ENCODE assay signal across 9 mouse cellular contexts in genomic region chr12:75280502-75280901, GRCm38 (mm10). TPM values are rescaled to one million over a fixed set of nuclear protein-coding genes. Genes with fewer than 3 reads are reported as not detected.
A peak's percentile ranks its signal among the peaks of the same experiment; 100 is the strongest.
DNase-seq lines count a peak whose midpoint lies in the region; ATAC-seq and TF ChIP-seq lines count a peak whose summit lies in the region.
"Had no signal": no experiment of that assay in that cellular context is flagged by ENCODE, and none has a peak within 500 bp of the region (broad histone marks: within the 10 kb centered on the region; RNA-seq: fewer than 3 reads in every experiment).

No protein-coding gene starts in this region.

- H3K36me3 ChIP-seq in midbrain, embryonic 14.5 days (ENCODE audit: control insufficient read depth, insufficient read depth, low read length) = no peaks in the 10 kb centered on the region
- H3K36me3 ChIP-seq in midbrain, embryonic 11.5 days (ENCODE audit: control insufficient read depth, insufficient read depth, low read length) = no peaks in the 10 kb centered on the region

- H3K4me1 ChIP-seq in cerebellum, adult 2 months (ENCODE audit: control insufficient read depth, insufficient read depth, low read length) = no peaks in the 10 kb centered on the region
- H3K4me1 ChIP-seq in midbrain, embryonic 14.5 days (ENCODE audit: control insufficient read depth, insufficient read depth, low read length) = no peaks in the 10 kb centered on the region
- H3K4me1 ChIP-seq in midbrain, embryonic 11.5 days (ENCODE audit: control insufficient read depth, insufficient read depth, low read length) = no peaks in the 10 kb centered on the region

- no peak overlapping the region for H3K4me2 ChIP-seq in midbrain, embryonic 14.5 days (ENCODE audit: low read length)
- no peak overlapping the region for H3K4me2 ChIP-seq in midbrain, embryonic 11.5 days

- peak; percentile 58 for TF ChIP-seq CTCF in cerebellum, adult 2 months (IDR thresholded peaks at IDR 0.05; ENCODE audit: borderline replicate concordance, insufficient read depth, low read depth, low read length)

- ATAC-seq in midbrain, embryonic 14.5 days (ENCODE audit: low FRiP score, low TSS enrichment) = no peak
- ATAC-seq in midbrain, embryonic 11.5 days (ENCODE audit: low FRiP score) = no peak

- H3K4me3 ChIP-seq in cerebellum, adult 2 months (replicated peaks; ENCODE audit: insufficient read depth, low read depth, low read length) = no peak overlapping the region
- H3K4me3 ChIP-seq in midbrain, embryonic 14.5 days (replicated peaks; ENCODE audit: low read depth, low read length) = no peak overlapping the region
- H3K4me3 ChIP-seq in midbrain, embryonic 11.5 days (ENCODE audit: low read depth, low read length) = no peak overlapping the region
- H3K4me3 ChIP-seq: myocyte had no signal

- DNase-seq in cerebellum, adult 2 months = peak; percentile 6 to 11
- no peak for DNase-seq in cerebellum, adult 11 months
- peak; percentile 5 for DNase-seq in midbrain, embryonic 14.5 days
- DNase-seq in midbrain, embryonic 11.5 days (ENCODE audit: low spot score, missing footprints) = no peak
- peak; percentile 19 to 48 for DNase-seq in heart, postnatal 14 days
- DNase-seq in thymus, postnatal 25 days = peak; percentile 27
- no peak for DNase-seq in spleen, adult 12 weeks (ENCODE audit: low spot score)
- DNase-seq in urinary bladder, adult 18-20 months (ENCODE audit: low spot score in 2 of 2) = no peak

- TF ChIP-seq POLR2A in cerebellum, adult 2 months (IDR thresholded peaks at IDR 0.05; ENCODE audit: borderline replicate concordance, insufficient read depth, low read length) = no peak

- 73% methylated on average over 7 of the region's 7 CpGs for WGBS in cerebellum, adult 2 months
- 73% methylated on average over 7 of the region's 7 CpGs for WGBS in midbrain, embryonic 14.5 days
- 75% methylated on average over 7 of the region's 7 CpGs for WGBS in midbrain, embryonic 11.5 days

- H3K9ac ChIP-seq in midbrain, embryonic 14.5 days (replicated peaks; ENCODE audit: low read length) = no peak overlapping the region
- no peak overlapping the region for H3K9ac ChIP-seq in midbrain, embryonic 11.5 days (ENCODE audit: low read length)

- intact Hi-C loops in heart, postnatal 14 days (cut with DNase I) = loop anchor here (1.0 to 10.0 kb wide), 3 partner anchors 111 to 374 kb away; no protein-coding TSS in a partner anchor

- no peaks in the 10 kb centered on the region for H3K27me3 ChIP-seq in cerebellum, adult 2 months (ENCODE audit: control insufficient read depth, insufficient read depth, low read length)
- H3K27me3 ChIP-seq in midbrain, embryonic 14.5 days (ENCODE audit: control insufficient read depth, insufficient read depth, low read length) = no peaks in the 10 kb centered on the region
- no peaks in the 10 kb centered on the region for H3K27me3 ChIP-seq in midbrain, embryonic 11.5 days (ENCODE audit: control insufficient read depth, insufficient read depth, low read length)

- no peaks in the 10 kb centered on the region for H3K9me3 ChIP-seq in midbrain, embryonic 14.5 days (ENCODE audit: control insufficient read depth, low read length)
- no peaks in the 10 kb centered on the region for H3K9me3 ChIP-seq in midbrain, embryonic 11.5 days (ENCODE audit: control insufficient read depth, low read length)

- H3K27ac ChIP-seq in cerebellum, adult 2 months (ENCODE audit: insufficient read depth, low read length) = no peak overlapping the region
- no peak overlapping the region for H3K27ac ChIP-seq in midbrain, embryonic 14.5 days (replicated peaks; ENCODE audit: low read depth, low read length)
- no peak overlapping the region for H3K27ac ChIP-seq in midbrain, embryonic 11.5 days (ENCODE audit: low read depth, low read length)

RNA-seq across cellular contexts. Expression of gene Rhoj, which starts 27.6 kb away (rescaled TPM):
- polyA plus RNA-seq in cerebellum, adult 2 months (2012; rRNA removed) = 8.2 and 9.1 TPM in 2 replicates
- 13.7 and 19.7 TPM in 2 replicates for polyA plus RNA-seq in midbrain, embryonic 14.5 days (2014; fragmentation: Nextera tagmentation; extraction: Ambion mirVana)
- 24.8 TPM in 2 replicates for polyA plus RNA-seq in midbrain, embryonic 11.5 days (2014; fragmentation: Nextera tagmentation; extraction: Ambion mirVana)
- total RNA-seq in heart, postnatal 14 days (2021) = 10 to 100 TPM; 45.6 to 48.9 TPM

Comparison
In these comparisons a context has a peak if more than half of its experiments do, and no peak if none do; other contexts are left out.
1. DNase-seq: peak in cerebellum, adult 2 months (2 of 2), midbrain, embryonic 14.5 days (single experiment), heart, postnatal 14 days (2 of 2) and thymus, postnatal 25 days (single experiment); none in cerebellum, adult 11 months (single experiment), midbrain, embryonic 11.5 days (single experiment), spleen, adult 12 weeks (single experiment) and urinary bladder, adult 18-20 months (0 of 2).